Mouse (Mus musculus) adrenal gland, postnatal 36 days (tissue): ENCODE data around the gene Slc24a1. TPM values are rescaled to one million over a fixed set of nuclear protein-coding genes. Genes with fewer than 3 reads are reported as not detected.

Experiments used
- microRNA-seq: library from miRNA; unstranded; fragments of <30 nt; microRNA quantifications from one replicate; pipeline ENCODE4 v1.2.0, GENCODE M21; 2021
- total RNA-seq, 2 experiments: library from RNA; stranded (reverse); gene quantifications; 2 replicates each; pipeline ENCODE4 v1.2.3; 2021

Slc24a1 gene
- total RNA-seq, 2 experiments from 2014 or later = not detected

Small RNAs within 50 kb of the gene (microRNA-seq; reads per million reads assigned to microRNA genes)
- not detected for gene Gm25640

Other genes starting within 250 kb of the Slc24a1 start
- 100 to 1,000 TPM; 266 to 324 TPM for gene Rab11a, start 213.8 kb downstream of the Slc24a1 start, total RNA-seq
- 10 to 100 TPM; 18.1 to 19.9 TPM for gene Dennd4a, start 140.3 kb downstream of the Slc24a1 start, total RNA-seq
- 10 to 100 TPM; 24.9 to 30.3 TPM for gene Ints14, start 9.3 kb upstream of the Slc24a1 start, total RNA-seq
- 100 to 1,000 TPM; 251 to 350 TPM for gene Hacd3, start 70.1 kb upstream of the Slc24a1 start, total RNA-seq
- gene Dpp8, start 80.8 kb upstream of the Slc24a1 start, total RNA-seq = 100 to 1,000 TPM in 1 of 2 experiments, 10 to 100 TPM in 1; 88.0 to 104 TPM
- 10 to 100 TPM; 31.8 to 32.6 TPM for gene Igdcc4, start 149.9 kb upstream of the Slc24a1 start, total RNA-seq
- 1 to 10 TPM; 1.2 to 1.9 TPM for gene Igdcc3, start 189.6 kb upstream of the Slc24a1 start, total RNA-seq
- gene Parp16, start 243.7 kb upstream of the Slc24a1 start, total RNA-seq = 10 to 100 TPM; 11.8 to 21.2 TPM